Mouse (Mus musculus) kidney, embryonic 15.5 days (tissue): Measurements from ENCODE around the gene Thrap3. TPM values are rescaled to one million over a fixed set of nuclear protein-coding genes. Genes with fewer than 3 reads are reported as not detected.
A peak's percentile ranks its signal among the peaks of the same experiment; 100 is the strongest.

Experiments
- ATAC-seq: fragments of 200-750 bp; cut with Nextera tagmentation; replicated peaks from 2 replicates; pipeline ENCODE4 v1.8.0; 2017; ENCODE audit warnings: moderate TSS enrichment; ENCODE audit not compliant: low FRiP score
- H3K27ac ChIP-seq: fragments of 300-500 bp; sonication (generic); 2 replicates; pipeline ENCODE4 v1.5.1; 2015; ENCODE audit warnings: mild to moderate bottlenecking, inconsistent platforms
- H3K27me3 ChIP-seq: fragments of 300-500 bp; sonication (generic); 2 replicates; pipeline ENCODE4 v1.6.1; 2015; ENCODE audit warnings: inconsistent platforms
- H3K36me3 ChIP-seq: fragments of 300-500 bp; sonication (generic); 2 replicates; pipeline ENCODE4 v1.6.1; 2015; ENCODE audit warnings: inconsistent platforms
- H3K4me1 ChIP-seq: fragments of 300-500 bp; sonication (generic); 2 replicates; pipeline ENCODE4 v1.6.1; 2015; ENCODE audit warnings: inconsistent platforms
- H3K4me2 ChIP-seq: fragments of 300-500 bp; sonication (generic); 2 replicates; pipeline ENCODE4 v1.6.1; 2015; ENCODE audit warnings: moderate library complexity, mild to moderate bottlenecking, inconsistent platforms
- H3K4me3 ChIP-seq: fragments of 300-500 bp; sonication (generic); replicated peaks from 2 replicates; pipeline ENCODE4 v1.5.1; 2015; ENCODE audit warnings: mild to moderate bottlenecking, inconsistent platforms
- H3K9ac ChIP-seq: fragments of 300-500 bp; sonication (generic); 2 replicates; pipeline ENCODE4 v1.6.1; 2015; ENCODE audit warnings: mild to moderate bottlenecking, inconsistent platforms
- H3K9me3 ChIP-seq: fragments of 300-500 bp; sonication (generic); replicated peaks from 2 replicates; pipeline ENCODE4 v1.6.1; 2016; ENCODE audit warnings: inconsistent platforms
- WGBS: fragments of 180-500 bp; shearing (Covaris S2); methylation state at CpG from one replicate; pipeline ENCODE4 v1.1.7; 2015; ENCODE audit warnings: mixed read lengths; 5-methylcytosine and 5-hydroxymethylcytosine counted together
- polyA plus RNA-seq: library from polyadenylated mRNA; unstranded; fragments of >200 nt; fragmentation: Nextera tagmentation; extraction: Ambion mirVana; gene quantifications from 2 replicates; pipeline ENCODE4 v1.2.1, GENCODE M21; 2015

Gene Thrap3
- polyA plus RNA-seq, 1 experiment from 2014 or later: 230 TPM

DNA sequence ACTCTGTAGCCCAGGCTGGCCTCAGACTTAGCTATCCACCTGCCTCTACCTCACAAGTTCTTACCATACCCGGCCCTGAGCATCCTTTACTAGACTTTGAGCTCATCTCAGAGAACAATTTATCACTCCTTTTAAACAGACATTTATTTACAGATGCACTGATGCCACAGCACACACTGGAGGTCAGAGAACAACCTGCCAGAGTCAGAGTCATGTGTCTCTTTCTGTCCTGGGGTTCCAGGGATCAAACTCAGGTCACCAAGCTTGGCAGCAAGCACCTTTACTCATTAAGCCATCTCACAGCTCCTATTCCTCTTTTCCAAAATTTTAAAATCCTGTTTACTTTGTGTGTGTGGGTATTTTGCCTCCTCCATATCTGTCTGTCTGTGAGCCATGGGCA lies 2.8 kb upstream of the Thrap3 start:
- Histone ChIP-seq H3K9ac (no peak overlapping the region), H3K36me3 (no peaks in the 10 kb centered on the region), H3K4me3 (no peak overlapping the region), H3K27me3 (no peaks in the 10 kb centered on the region), H3K9me3 (no peaks in the 10 kb centered on the region), H3K4me1 (peaks cover 20% of the 10 kb centered on the region), H3K4me2 (no peak overlapping the region), H3K27ac (no peak overlapping the region)
- no peak for ATAC-seq
- 64% methylated on average over 1 of the region's 1 CpGs for WGBS

DNA sequence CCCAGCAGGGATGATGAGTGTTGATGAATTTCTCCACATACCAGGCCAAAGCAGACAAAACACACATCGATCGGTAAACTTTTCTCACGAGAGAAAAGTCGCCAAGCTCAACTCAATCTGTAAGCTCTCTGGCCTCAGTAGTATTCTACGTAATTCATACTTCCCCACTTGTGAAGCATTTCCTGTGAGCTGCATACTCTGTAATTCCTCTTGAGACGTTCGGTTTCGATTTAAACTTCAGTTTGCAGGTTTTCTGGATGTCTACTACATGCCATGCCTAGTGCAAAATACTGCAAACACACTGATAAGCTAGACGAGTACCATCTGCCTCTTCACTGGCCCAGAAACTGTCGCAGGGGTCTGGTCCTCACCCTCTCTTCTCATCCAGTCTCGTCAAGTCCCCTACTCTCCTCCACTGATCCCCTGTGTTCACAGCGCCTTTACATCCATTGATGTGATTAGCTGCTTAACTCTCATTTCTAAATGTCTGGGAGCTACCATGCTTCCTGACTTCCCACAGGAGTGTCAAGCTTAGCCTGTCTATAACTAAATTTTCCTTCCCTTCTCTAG lies 2.2 kb upstream of the Thrap3 start:
- Histone ChIP-seq H3K36me3 (0 out of 2 replicates have a peak, but pooled peaks cover 1% of the 10 kb centered on the region), H3K9ac (no peak overlapping the region), H3K27me3 (no peaks in the 10 kb centered on the region), H3K4me2 (no peak overlapping the region), H3K4me1 (peaks cover 27% of the 10 kb centered on the region), H3K27ac (peak overlapping the region; percentile 97; the same call in 1 of the 2 replicates), H3K9me3 (no peaks in the 10 kb centered on the region), H3K4me3 (no peak overlapping the region)
- whole genome bisulfite sequencing: 76% methylated on average over 12 of the region's 12 CpGs
- ATAC-seq: no peak

DNA sequence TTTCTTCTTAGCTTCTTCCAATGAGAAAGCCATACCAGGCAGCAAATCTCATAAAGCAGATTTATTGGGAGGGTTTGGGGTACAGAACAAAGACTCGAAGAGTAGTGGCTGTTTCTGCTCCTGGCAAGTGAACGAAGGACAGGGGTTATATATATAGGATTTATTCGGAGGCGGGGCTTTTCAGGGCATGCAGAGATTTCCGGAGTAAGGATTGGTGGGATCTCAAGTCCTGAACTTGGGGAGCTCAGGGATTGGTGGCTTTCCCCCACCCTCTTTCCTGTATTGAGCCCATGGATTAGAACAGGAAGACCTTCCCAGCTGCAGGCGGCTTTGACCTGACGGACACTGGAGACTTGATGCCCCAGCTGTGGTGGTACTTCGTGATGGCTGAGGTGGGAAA lies 1.5 kb upstream of the Thrap3 start:
- no peaks in the 10 kb centered on the region for H3K27me3 ChIP-seq
- no peak overlapping the region for H3K9ac ChIP-seq
- peak overlapping the region; percentile 97 for H3K27ac ChIP-seq
- H3K4me3 ChIP-seq: no peak overlapping the region
- WGBS: 67% methylated on average over 8 of the region's 8 CpGs
- H3K4me2 ChIP-seq: no peak overlapping the region
- ATAC-seq: no peak
- H3K9me3 ChIP-seq: no peaks in the 10 kb centered on the region
- H3K4me1 ChIP-seq: peaks cover 34% of the 10 kb centered on the region
- H3K36me3 ChIP-seq: 0 out of 2 replicates have a peak, but pooled peaks cover 5% of the 10 kb centered on the region

DNA sequence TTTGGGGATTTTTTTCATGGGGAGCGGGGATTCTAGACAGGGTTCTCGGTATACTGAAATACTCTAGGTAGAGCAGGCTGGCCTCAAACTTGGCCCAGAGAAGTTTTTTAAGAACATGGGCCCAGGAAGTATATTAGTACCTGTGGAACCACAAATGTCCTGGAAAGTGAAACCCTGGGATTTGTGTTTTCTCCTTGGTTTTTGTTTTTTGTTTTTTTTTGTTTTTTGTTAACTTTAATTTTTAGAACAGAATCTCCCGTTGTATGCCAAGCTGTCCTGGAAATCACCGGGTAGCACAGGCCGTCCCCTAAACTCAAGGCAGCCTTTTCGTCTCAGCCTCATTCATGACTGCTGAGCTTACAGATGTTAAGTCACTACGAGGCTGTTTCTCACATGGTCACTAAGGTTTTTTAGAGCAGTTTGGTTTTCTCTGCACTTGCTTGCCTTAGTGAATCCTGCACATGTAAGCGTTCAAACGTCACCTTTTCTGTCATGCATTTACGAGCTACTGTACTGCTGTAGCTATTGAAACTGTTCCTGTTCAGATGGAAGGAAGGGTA lies 856 bp upstream of the Thrap3 start:
- Histone ChIP-seq H3K9me3 (no peaks in the 10 kb centered on the region), H3K27ac (peak overlapping the region; percentile 97), H3K9ac (peak overlapping the region; percentile 35), H3K4me1 (peaks cover 40% of the 10 kb centered on the region), H3K36me3 (peaks cover 11% of the 10 kb centered on the region; the same call in 1 of the 2 replicates), H3K27me3 (no peaks in the 10 kb centered on the region), H3K4me3 (peak overlapping the region; percentile 65), H3K4me2 (peak overlapping the region; percentile 61)
- ATAC-seq: no peak
- WGBS: 65% methylated on average over 10 of the region's 10 CpGs

DNA sequence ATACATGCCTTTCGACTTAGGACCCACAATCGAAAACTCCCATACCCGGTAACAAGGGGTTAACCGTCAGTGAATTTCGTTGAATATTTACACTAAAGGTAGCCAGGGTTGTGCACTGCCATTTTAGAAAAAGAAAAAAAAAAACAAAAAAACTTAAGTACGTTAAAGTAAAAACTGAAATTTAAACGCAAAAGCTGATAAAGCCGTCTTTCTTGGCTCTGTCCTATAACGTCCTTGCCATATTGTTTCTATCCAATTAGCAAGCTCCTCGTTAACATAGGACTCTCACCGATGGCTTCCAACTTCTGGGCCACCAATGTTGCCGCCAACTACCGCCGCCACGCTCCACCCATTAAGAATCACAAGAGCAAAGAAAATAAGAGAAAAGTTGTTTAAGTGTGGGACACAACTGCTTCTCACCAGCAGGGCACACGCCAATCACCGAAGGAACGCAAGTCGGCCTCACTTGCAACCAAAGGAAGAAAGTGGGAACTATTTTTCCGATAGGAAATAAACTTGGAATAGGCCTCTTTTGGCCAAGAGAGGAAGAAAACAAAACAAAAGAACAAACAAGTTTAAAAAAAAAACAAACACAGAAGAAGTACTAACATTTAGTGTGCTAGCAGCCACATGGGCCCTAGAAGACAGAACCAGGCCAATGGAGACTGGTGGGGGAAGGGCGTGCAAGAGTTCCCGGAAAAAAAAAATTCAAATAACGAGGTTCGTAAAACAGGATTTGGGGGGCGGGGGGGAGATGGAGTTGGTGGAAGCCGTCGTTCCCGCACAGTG lies 852 bp downstream of the Thrap3 start:
- peak overlapping the region; percentile 65 for H3K4me3 ChIP-seq
- no peaks in the 10 kb centered on the region for H3K27me3 ChIP-seq
- peak overlapping the region; percentile 66 for H3K4me2 ChIP-seq
- peak overlapping the region; percentile 97 for H3K27ac ChIP-seq
- peaks cover 18% of the 10 kb centered on the region; the same call in 1 of the 2 replicates for H3K36me3 ChIP-seq
- no peak for ATAC-seq
- H3K4me1 ChIP-seq: peaks cover 52% of the 10 kb centered on the region
- no peaks in the 10 kb centered on the region for H3K9me3 ChIP-seq
- peak overlapping the region; percentile 80 for H3K9ac ChIP-seq
- under 1% methylated on average over 28 of the region's 28 CpGs for WGBS

DNA sequence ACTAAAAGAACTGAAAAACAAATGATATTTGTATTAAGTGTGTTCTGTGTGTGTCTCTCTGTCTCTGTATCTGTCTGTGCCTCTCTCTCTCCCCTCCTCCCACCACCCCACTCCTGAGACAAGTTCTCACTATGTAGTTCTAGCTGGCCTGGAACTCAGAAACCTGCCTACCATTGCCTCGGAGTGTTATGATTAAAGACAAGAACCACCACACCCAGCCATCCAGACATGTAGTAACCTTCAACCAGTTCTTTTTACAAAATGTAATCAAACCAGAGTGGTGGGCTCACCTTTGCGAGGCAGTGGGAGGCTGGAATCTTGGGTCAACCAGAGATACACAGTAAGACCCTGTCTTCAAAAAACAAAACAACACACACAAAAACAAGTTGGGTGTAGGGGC lies 1.9 kb downstream of the Thrap3 start:
- Histone ChIP-seq H3K4me2 (peak overlapping the region; percentile 66), H3K9me3 (no peaks in the 10 kb centered on the region), H3K9ac (peak overlapping the region; percentile 80), H3K27me3 (no peaks in the 10 kb centered on the region), H3K36me3 (peaks cover 22% of the 10 kb centered on the region), H3K4me3 (peak overlapping the region; percentile 65), H3K27ac (no peak overlapping the region), H3K4me1 (peaks cover 52% of the 10 kb centered on the region)
- no peak for ATAC-seq
- 33% methylated on average over 2 of the region's 2 CpGs for WGBS

DNA sequence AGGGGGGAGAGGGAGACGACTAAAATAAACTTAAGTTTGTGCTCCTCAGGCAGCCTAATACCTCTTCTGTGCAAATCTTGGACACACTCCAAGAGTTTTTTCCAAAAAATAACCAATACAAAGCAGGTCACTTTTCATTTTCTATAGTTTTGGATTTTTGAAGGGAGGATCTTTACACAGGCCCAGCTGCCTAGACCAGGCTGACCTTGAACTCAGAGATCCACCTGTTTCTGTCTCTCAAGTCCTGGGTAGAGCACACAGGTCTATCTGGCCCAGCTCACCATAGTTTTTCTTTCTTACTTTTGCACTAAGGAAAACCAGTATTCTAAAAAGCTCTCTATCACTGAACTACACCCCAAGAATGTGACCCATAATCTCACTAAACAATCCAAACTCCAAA lies 2.5 kb downstream of the Thrap3 start:
- H3K27ac ChIP-seq: no peak overlapping the region
- 26% methylated on average over 1 of the region's 1 CpGs for WGBS
- H3K27me3 ChIP-seq: no peaks in the 10 kb centered on the region
- no peak for ATAC-seq
- H3K4me2 ChIP-seq: peak overlapping the region; percentile 66
- peaks cover 23% of the 10 kb centered on the region for H3K36me3 ChIP-seq
- H3K4me1 ChIP-seq: peaks cover 52% of the 10 kb centered on the region
- H3K9me3 ChIP-seq: no peaks in the 10 kb centered on the region
- peak overlapping the region; percentile 65 for H3K4me3 ChIP-seq
- H3K9ac ChIP-seq: no peak overlapping the region

DNA sequence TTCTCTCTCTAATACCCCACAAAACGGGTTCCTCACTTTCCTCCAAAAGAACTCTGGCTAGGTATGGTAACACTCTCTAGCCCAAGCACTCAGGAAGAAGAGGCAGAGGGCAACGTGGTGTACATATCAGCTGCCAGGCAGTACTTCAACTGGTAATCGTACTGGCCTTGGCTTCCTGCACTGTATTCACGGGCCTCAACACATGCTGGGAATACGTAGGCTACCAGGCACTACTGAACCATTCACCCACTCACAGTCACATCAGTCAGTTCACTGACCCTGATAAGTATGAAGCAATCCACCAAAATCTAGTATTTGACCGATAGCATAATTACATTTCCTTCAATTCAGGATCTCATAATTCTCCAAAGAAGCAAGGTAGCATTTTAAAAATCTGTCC lies 3.0 kb downstream of the Thrap3 start:
- Histone ChIP-seq H3K36me3 (peaks cover 28% of the 10 kb centered on the region), H3K4me3 (peak overlapping the region; percentile 65; the same call in 1 of the 2 replicates), H3K9me3 (no peaks in the 10 kb centered on the region), H3K4me2 (peak overlapping the region; percentile 66), H3K27me3 (no peaks in the 10 kb centered on the region), H3K9ac (no peak overlapping the region), H3K27ac (no peak overlapping the region), H3K4me1 (peaks cover 52% of the 10 kb centered on the region)
- no peak for ATAC-seq
- WGBS: 76% methylated on average over 6 of the region's 6 CpGs

DNA sequence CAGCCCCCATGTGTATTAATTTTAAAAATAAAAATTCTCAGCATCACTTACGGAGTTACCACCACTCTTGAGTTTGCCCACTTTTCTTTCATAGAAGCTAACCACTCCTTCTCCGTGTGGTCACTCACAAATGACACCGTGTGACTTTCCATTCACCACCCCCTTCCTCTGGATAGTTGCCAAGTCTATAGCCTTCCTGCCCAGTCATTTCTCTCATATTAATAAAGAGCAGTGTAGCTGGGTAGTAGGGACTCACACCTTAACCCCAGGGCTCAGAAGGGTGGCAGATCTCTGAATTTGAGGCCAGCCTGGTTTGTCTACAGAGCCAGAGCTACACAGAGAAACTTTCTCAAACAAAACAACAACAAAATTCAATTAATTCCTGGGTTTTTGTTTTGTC lies 5.1 kb downstream of the Thrap3 start:
- 57% methylated on average over 3 of the region's 3 CpGs for WGBS
- H3K4me1 ChIP-seq: peaks cover 38% of the 10 kb centered on the region
- H3K36me3 ChIP-seq: peaks cover 49% of the 10 kb centered on the region
- H3K4me2 ChIP-seq: 0 out of 2 replicates have a peak overlapping the region, but pooled peaks have one; percentile 8
- no peak overlapping the region for H3K27ac ChIP-seq
- H3K4me3 ChIP-seq: no peak overlapping the region
- H3K9ac ChIP-seq: no peak overlapping the region
- no peaks in the 10 kb centered on the region for H3K9me3 ChIP-seq
- H3K27me3 ChIP-seq: no peaks in the 10 kb centered on the region
- no peak for ATAC-seq

DNA sequence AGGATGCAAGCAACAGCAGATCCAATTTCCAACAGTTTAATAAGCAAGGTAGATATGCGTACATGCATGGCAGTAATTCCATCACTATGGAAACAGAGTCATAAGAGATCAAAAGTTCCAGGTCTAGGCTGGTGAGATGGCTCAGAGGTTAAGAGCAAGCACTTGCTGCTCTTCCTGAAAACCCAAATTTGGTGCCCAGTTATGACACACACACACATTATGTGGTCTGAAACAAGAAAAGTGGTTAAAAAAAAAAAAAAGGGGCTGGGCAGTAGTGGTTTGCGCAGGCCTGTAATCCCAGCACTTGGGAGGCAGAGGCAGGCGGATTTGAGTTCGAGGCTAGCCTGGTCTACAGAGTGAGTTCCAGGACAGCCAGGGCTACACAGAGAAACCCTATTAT lies 7.6 kb downstream of the Thrap3 start:
- peaks cover 72% of the 10 kb centered on the region for H3K36me3 ChIP-seq
- 95% methylated on average over 4 of the region's 4 CpGs for WGBS
- H3K9ac ChIP-seq: no peak overlapping the region
- H3K4me2 ChIP-seq: no peak overlapping the region
- H3K27me3 ChIP-seq: no peaks in the 10 kb centered on the region
- ATAC-seq: no peak
- no peak overlapping the region for H3K27ac ChIP-seq
- no peak overlapping the region for H3K4me3 ChIP-seq
- H3K4me1 ChIP-seq: peaks cover 26% of the 10 kb centered on the region
- H3K9me3 ChIP-seq: no peaks in the 10 kb centered on the region

DNA sequence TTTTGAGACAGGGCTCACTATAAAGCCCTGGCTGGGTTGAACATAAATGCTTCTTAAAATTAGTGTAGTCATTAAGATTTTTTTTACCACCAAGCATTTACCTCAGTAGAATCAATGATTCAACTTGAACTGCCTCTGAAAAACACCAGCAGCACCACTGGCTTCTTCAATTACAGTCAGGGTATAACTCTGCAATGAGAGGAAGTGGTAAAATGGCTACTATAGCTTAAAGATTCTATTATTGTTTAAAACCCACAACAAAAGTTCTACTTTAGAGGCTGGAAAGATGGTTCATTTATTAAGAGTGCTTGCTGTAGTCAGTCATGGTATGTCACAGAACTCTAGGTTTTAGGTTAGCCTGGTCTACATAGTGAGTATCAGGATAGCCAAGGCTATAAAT lies 8.3 kb downstream of the Thrap3 start:
- no peak for ATAC-seq
- Histone ChIP-seq H3K9me3 (no peaks in the 10 kb centered on the region), H3K9ac (no peak overlapping the region), H3K4me2 (no peak overlapping the region), H3K4me3 (no peak overlapping the region), H3K27ac (no peak overlapping the region), H3K4me1 (peaks cover 19% of the 10 kb centered on the region), H3K27me3 (no peaks in the 10 kb centered on the region), H3K36me3 (peaks cover 73% of the 10 kb centered on the region)

DNA sequence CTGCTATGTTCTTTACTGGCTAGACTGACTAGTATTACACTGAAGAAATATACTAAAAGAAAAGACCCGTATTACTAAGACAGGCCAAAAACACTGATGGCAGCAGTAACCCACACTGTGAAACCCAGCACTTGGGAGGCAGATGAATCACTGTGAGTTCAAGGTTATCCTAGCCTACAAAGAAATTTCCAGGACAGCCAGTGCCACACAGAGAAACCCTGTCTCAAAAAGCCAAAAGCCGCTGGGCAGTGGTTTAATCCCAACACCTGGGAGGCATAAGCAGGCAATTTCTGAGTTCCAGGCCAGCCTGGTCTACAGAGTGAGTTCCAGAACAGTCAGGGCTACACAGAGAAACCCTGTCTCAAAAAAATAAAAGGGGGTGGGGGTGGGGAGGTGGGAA lies 11.9 kb downstream of the Thrap3 start:
- H3K4me3 ChIP-seq: no peak overlapping the region
- peaks cover 84% of the 10 kb centered on the region for H3K36me3 ChIP-seq
- no peaks in the 10 kb centered on the region for H3K27me3 ChIP-seq
- H3K4me2 ChIP-seq: no peak overlapping the region
- no peak overlapping the region for H3K9ac ChIP-seq
- no peak for ATAC-seq
- WGBS: 93% methylated on average over 2 of the region's 2 CpGs
- H3K27ac ChIP-seq: no peak overlapping the region
- H3K4me1 ChIP-seq: peaks cover 13% of the 10 kb centered on the region; the same call in 1 of the 2 replicates
- no peaks in the 10 kb centered on the region for H3K9me3 ChIP-seq
